Mouse (Mus musculus) liver, embryonic 14.5 days (tissue): ENCODE data around the gene Sirpb1b.
"Not testable (repeated sequence)": the region's sequence is repeated elsewhere in the genome, so short reads cannot be mapped to it uniquely, and the experiment has no call there.

Source experiments
- CTCF ChIP-seq: IDR thresholded peaks from 2 replicates; pipeline ENCODE4 v1.5.1; 2016; ENCODE audit warnings: antibody characterized with exemption, low read depth, control low read depth
- EP300 ChIP-seq: IDR thresholded peaks from 2 replicates; pipeline ENCODE4 v1.6.1; 2016; ENCODE audit warnings: antibody characterized with exemption, low read depth

GRCm38 (mm10) chr3:15474831-15475230, 100.0 kb downstream of the Sirpb1b start:
- TF ChIP-seq EP300, CTCF: not testable (repeated sequence)
